Mouse (Mus musculus): ENCODE measurements at regions not wholly inside any gene's neighbourhood (a gene's known extent, or its start where the extent isn't known, plus 50 kb on each side); places are given as distances from the start of the nearest gene placed in this dataset.

GRCm38 (mm10) chr11:19102981-19103568 lies 84.3 kb upstream of the Meis1 start:
- TF ChIP-seq CTCF (IDR thresholded peaks at IDR 0.05; ENCODE audit: borderline replicate concordance, extremely low read depth, insufficient read depth, insufficient read length) (no peak), POLR2A (IDR thresholded peaks at IDR 0.05; ENCODE audit: borderline replicate concordance, extremely low read depth, insufficient read depth, insufficient read length, poor library complexity, severe bottlenecking) (no peak)

Measured in brain, embryonic 14.5 days (tissue).